Mouse (Mus musculus) CD8-positive naive resting alpha-beta T cell, adult 2 months (primary cell): ENCODE results near the gene Muc20.

Experiments used
- DNase-seq, 2 experiments: peaks; one replicate each; pipeline ENCODE4 v3.0.0; 2022; ENCODE audit warnings: low read depth in 2 of 2, low spot score in 2 of 2

Gene Muc20

GRCm38 (mm10) chr16:32797426-32797689 is at the start of gene Muc20:
Muc20 (minus strand) TSS chr16:32797435.
- DNase-seq: no peak

GRCm38 (mm10) chr16:32831501-32831900 is 34.3 kb upstream of the Muc20 start:
- no peak for DNase-seq

- no peak for DNase-seq
Observed at GRCm38 (mm10) chr16:32829104-32829503, 31.9 kb upstream of the Muc20 start.

GRCm38 (mm10) chr16:32826521-32826920 is 29.3 kb upstream of the Muc20 start:
- DNase-seq: no peak

- DNase-seq: no peak
Observed at GRCm38 (mm10) chr16:32825380-32825779, 28.1 kb upstream of the Muc20 start.

GRCm38 (mm10) chr16:32824061-32824460 is 26.8 kb upstream of the Muc20 start:
- no peak for DNase-seq

GRCm38 (mm10) chr16:32823487-32823886 is 26.3 kb upstream of the Muc20 start:
- DNase-seq: no peak

- no peak for DNase-seq
Observed at GRCm38 (mm10) chr16:32822881-32823280, 25.6 kb upstream of the Muc20 start.

GRCm38 (mm10) chr16:32822450-32822827 is 25.2 kb upstream of the Muc20 start:
- no peak for DNase-seq

- no peak for DNase-seq
Observed at GRCm38 (mm10) chr16:32821772-32822449, 24.7 kb upstream of the Muc20 start.

GRCm38 (mm10) chr16:32818441-32818840 is 21.2 kb upstream of the Muc20 start:
- no peak for DNase-seq

- no peak for DNase-seq
Observed at GRCm38 (mm10) chr16:32818036-32818435, 20.8 kb upstream of the Muc20 start.

- no peak for DNase-seq
Observed at GRCm38 (mm10) chr16:32815160-32815605, 17.9 kb upstream of the Muc20 start.

- DNase-seq: no peak
Observed at GRCm38 (mm10) chr16:32814539-32814938, 17.3 kb upstream of the Muc20 start.

- DNase-seq: no peak
Observed at GRCm38 (mm10) chr16:32813771-32814170, 16.5 kb upstream of the Muc20 start.

- DNase-seq: no peak
Observed at GRCm38 (mm10) chr16:32813362-32813761, 16.1 kb upstream of the Muc20 start.

- DNase-seq: peak; percentile 69 to 82
Observed at GRCm38 (mm10) chr16:32812888-32813361, 15.7 kb upstream of the Muc20 start.

GRCm38 (mm10) chr16:32810321-32810720 is 13.1 kb upstream of the Muc20 start, which contains the start of gene Smbd1:
Smbd1 (minus strand) TSS chr16:32810477.
- DNase-seq: no peak

GRCm38 (mm10) chr16:32807408-32808185 is 10.4 kb upstream of the Muc20 start:
- DNase-seq: no peak

GRCm38 (mm10) chr16:32805151-32805550 is 7.9 kb upstream of the Muc20 start:
- no peak for DNase-seq

GRCm38 (mm10) chr16:32803901-32804300 is 6.7 kb upstream of the Muc20 start:
- no peak for DNase-seq

GRCm38 (mm10) chr16:32803252-32803853 is 6.1 kb upstream of the Muc20 start:
- no peak for DNase-seq
